Mouse (Mus musculus): ENCODE data around the gene Magi2. TPM values are rescaled to one million over a fixed set of nuclear protein-coding genes. Genes with fewer than 3 reads are reported as not detected.

Magi2 gene
- polyA plus RNA-seq, 1 experiment: 0.79 TPM

DNA sequence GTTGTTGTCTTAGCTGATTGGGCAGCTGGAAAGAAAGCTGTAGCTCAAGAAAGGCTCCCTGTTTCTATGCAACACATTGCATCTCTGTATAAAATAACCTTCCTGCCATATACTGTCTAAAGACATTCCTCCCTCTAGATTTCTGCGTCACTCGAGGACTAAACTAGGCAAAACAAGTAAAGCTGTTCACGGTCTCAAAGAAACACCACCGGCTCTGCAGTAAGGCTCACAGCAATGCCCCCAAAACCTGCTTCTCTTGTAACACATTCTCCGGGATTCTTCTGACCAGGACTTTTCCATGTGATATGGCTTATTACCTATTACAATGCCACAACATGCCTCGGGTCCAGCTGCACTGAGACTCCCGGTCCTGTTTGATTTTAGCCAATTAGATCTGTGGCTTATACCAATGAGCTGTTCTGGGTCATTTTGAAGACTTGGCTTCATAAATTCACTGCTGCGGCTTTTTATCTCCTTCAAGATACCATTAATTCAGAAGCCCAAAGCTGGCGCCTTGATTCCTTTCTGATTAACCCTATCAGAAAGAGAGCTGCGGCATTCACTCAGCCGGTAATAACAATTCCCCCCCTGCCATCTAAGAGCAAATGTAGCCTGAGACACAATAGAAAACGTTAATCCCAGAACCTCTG lies 520.2 kb downstream of the Magi2 start:
- no peak overlapping the region for H3K4me3 ChIP-seq (ENCODE audit: extremely low read depth, insufficient read depth, insufficient read length)
- no peaks in the 10 kb centered on the region for H3K36me3 ChIP-seq (ENCODE audit: control insufficient read depth, insufficient read depth, low read length)
- no peaks in the 10 kb centered on the region for H3K4me1 ChIP-seq (ENCODE audit: control insufficient read depth, insufficient read depth, insufficient read length)
- H3K27ac ChIP-seq (ENCODE audit: insufficient read depth, low read length): no peak overlapping the region
- WGBS: 84% methylated on average over 12 of the region's 12 CpGs
- DNase-seq (ENCODE audit: low read depth in 1 of 2, low spot score in 2 of 2): no peak
- no peaks in the 10 kb centered on the region for H3K27me3 ChIP-seq (ENCODE audit: control insufficient read depth, insufficient read depth, low read length)
- no peak for TF ChIP-seq CTCF (IDR thresholded peaks at IDR 0.05; ENCODE audit: extremely low read depth, insufficient read depth, insufficient read length, insufficient replicate concordance)
- no peak for TF ChIP-seq POLR2A (IDR thresholded peaks at IDR 0.05; ENCODE audit: low read depth, low read length)

DNA sequence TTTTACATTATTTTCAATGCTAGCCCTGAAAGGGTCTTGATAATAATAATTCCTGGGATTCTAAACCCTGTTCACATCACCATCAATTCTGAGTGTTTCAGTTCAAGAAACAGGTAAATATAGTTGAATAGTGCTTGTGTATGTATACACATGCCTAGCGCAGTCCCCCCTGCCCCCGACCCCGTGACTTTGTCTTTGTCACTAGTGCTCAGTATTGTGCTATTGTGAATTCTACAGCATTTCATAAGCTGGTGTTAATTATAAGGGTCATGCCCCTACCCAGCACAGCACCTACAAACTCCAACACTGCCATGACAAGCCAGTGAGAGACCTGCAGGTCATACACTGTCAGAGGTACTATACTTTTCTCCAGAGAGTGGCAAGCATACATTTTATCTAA lies 520.8 kb downstream of the Magi2 start:
- 91% methylated on average over 3 of the region's 3 CpGs for WGBS
- no peak overlapping the region for H3K27ac ChIP-seq (ENCODE audit: insufficient read depth, low read length)
- H3K4me3 ChIP-seq (ENCODE audit: extremely low read depth, insufficient read depth, insufficient read length): no peak overlapping the region
- H3K4me1 ChIP-seq (ENCODE audit: control insufficient read depth, insufficient read depth, insufficient read length): no peaks in the 10 kb centered on the region
- H3K36me3 ChIP-seq (ENCODE audit: control insufficient read depth, insufficient read depth, low read length): no peaks in the 10 kb centered on the region
- no peak for DNase-seq (ENCODE audit: low read depth in 1 of 2, low spot score in 2 of 2)
- no peaks in the 10 kb centered on the region for H3K27me3 ChIP-seq (ENCODE audit: control insufficient read depth, insufficient read depth, low read length)
- TF ChIP-seq CTCF (IDR thresholded peaks at IDR 0.05; ENCODE audit: extremely low read depth, insufficient read depth, insufficient read length, insufficient replicate concordance) (no peak), POLR2A (IDR thresholded peaks at IDR 0.05; ENCODE audit: low read depth, low read length) (no peak)

- 81% methylated on average over 1 of the region's 1 CpGs for WGBS
- TF ChIP-seq POLR2A (IDR thresholded peaks at IDR 0.05; ENCODE audit: low read depth, low read length) (no peak), CTCF (IDR thresholded peaks at IDR 0.05; ENCODE audit: extremely low read depth, insufficient read depth, insufficient read length, insufficient replicate concordance) (no peak)
- Histone ChIP-seq H3K27ac (ENCODE audit: insufficient read depth, low read length) (no peak overlapping the region), H3K4me3 (ENCODE audit: extremely low read depth, insufficient read depth, insufficient read length) (no peak overlapping the region), H3K4me1 (ENCODE audit: control insufficient read depth, insufficient read depth, insufficient read length) (no peaks in the 10 kb centered on the region), H3K36me3 (ENCODE audit: control insufficient read depth, insufficient read depth, low read length) (no peaks in the 10 kb centered on the region), H3K27me3 (ENCODE audit: control insufficient read depth, insufficient read depth, low read length) (no peaks in the 10 kb centered on the region)
- DNase-seq (ENCODE audit: low read depth in 1 of 2, low spot score in 2 of 2): no peak
These were observed 552.4 kb downstream of the Magi2 start for GRCm38 (mm10) chr5:19779224-19779623.

- Histone ChIP-seq H3K27ac (ENCODE audit: insufficient read depth, low read length) (no peak overlapping the region), H3K27me3 (ENCODE audit: control insufficient read depth, insufficient read depth, low read length) (no peaks in the 10 kb centered on the region), H3K4me3 (ENCODE audit: extremely low read depth, insufficient read depth, insufficient read length) (no peak overlapping the region), H3K4me1 (ENCODE audit: control insufficient read depth, insufficient read depth, insufficient read length) (no peaks in the 10 kb centered on the region), H3K36me3 (ENCODE audit: control insufficient read depth, insufficient read depth, low read length) (no peaks in the 10 kb centered on the region)
- 93% methylated on average over 2 of the region's 2 CpGs for WGBS
- no peak for DNase-seq (ENCODE audit: low read depth in 1 of 2, low spot score in 2 of 2)
- no peak for TF ChIP-seq POLR2A (IDR thresholded peaks at IDR 0.05; ENCODE audit: low read depth, low read length)
- TF ChIP-seq CTCF (IDR thresholded peaks at IDR 0.05; ENCODE audit: extremely low read depth, insufficient read depth, insufficient read length, insufficient replicate concordance): no peak
These were observed 553.2 kb downstream of the Magi2 start for GRCm38 (mm10) chr5:19780076-19780475.

DNA sequence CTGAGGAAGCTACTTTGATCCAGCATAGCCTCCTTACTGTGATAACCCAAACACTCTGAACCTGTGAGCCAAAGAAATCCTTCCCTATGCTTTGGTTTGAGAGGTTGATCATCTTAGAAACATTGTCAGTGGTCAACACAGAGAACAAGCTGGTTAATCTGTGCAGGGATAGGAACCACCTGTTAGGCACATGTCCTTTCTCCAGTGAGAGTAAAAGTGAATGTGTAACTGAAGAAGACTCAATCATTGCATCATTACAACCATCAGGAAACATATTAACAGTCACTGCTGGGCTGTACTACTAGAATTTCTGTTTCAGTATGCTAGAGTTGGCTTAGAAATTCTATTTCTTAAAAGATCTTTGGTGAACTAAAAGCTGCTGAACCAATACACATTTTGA lies 558.5 kb downstream of the Magi2 start:
- no peak for DNase-seq (ENCODE audit: low read depth in 1 of 2, low spot score in 2 of 2)
- H3K4me1 ChIP-seq (ENCODE audit: control insufficient read depth, insufficient read depth, insufficient read length): no peaks in the 10 kb centered on the region
- H3K27ac ChIP-seq (ENCODE audit: insufficient read depth, low read length): no peak overlapping the region
- no peak overlapping the region for H3K4me3 ChIP-seq (ENCODE audit: extremely low read depth, insufficient read depth, insufficient read length)
- no peaks in the 10 kb centered on the region for H3K27me3 ChIP-seq (ENCODE audit: control insufficient read depth, insufficient read depth, low read length)
- H3K36me3 ChIP-seq (ENCODE audit: control insufficient read depth, insufficient read depth, low read length): no peaks in the 10 kb centered on the region
- TF ChIP-seq CTCF (IDR thresholded peaks at IDR 0.05; ENCODE audit: extremely low read depth, insufficient read depth, insufficient read length, insufficient replicate concordance): no peak

DNA sequence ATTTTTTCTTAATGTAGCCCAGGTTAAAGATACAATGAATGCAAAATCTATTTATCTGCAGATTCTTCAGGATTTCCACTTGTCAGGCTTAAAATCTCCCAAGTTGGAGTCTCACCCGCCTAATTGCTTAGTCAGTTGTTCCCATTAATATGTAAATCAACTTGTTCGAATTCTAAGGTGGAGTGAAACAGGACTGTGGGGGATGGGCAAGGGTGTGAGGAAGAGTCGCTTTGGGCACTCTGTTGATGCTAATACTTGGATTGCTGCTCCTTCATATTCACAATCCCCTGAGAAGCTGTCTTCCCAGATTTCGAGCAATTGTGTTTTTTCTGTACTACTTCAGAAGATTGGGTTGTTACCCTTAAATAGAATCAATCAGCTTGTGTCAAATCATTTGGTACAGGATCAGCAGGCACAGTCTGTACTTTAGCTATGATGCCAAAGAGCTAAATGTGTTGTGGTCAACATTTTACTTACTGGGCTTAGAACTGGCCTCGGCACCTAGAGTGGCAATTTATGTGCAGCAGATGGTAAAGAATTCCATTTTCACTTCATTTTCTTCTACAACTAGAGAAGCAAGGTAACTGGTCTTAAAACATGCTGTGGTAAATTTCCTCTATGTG lies 560.8 kb downstream of the Magi2 start:
- Histone ChIP-seq H3K27me3 (ENCODE audit: control insufficient read depth, insufficient read depth, low read length) (no peaks in the 10 kb centered on the region), H3K36me3 (ENCODE audit: control insufficient read depth, insufficient read depth, low read length) (no peaks in the 10 kb centered on the region), H3K4me3 (ENCODE audit: extremely low read depth, insufficient read depth, insufficient read length) (no peak overlapping the region), H3K4me1 (ENCODE audit: control insufficient read depth, insufficient read depth, insufficient read length) (no peaks in the 10 kb centered on the region), H3K27ac (ENCODE audit: insufficient read depth, low read length) (no peak overlapping the region)
- WGBS: 70% methylated on average over 5 of the region's 5 CpGs
- no peak for DNase-seq (ENCODE audit: low read depth in 1 of 2, low spot score in 2 of 2)
- no peak for TF ChIP-seq CTCF (IDR thresholded peaks at IDR 0.05; ENCODE audit: extremely low read depth, insufficient read depth, insufficient read length, insufficient replicate concordance)
- TF ChIP-seq POLR2A (IDR thresholded peaks at IDR 0.05; ENCODE audit: low read depth, low read length): no peak

DNA sequence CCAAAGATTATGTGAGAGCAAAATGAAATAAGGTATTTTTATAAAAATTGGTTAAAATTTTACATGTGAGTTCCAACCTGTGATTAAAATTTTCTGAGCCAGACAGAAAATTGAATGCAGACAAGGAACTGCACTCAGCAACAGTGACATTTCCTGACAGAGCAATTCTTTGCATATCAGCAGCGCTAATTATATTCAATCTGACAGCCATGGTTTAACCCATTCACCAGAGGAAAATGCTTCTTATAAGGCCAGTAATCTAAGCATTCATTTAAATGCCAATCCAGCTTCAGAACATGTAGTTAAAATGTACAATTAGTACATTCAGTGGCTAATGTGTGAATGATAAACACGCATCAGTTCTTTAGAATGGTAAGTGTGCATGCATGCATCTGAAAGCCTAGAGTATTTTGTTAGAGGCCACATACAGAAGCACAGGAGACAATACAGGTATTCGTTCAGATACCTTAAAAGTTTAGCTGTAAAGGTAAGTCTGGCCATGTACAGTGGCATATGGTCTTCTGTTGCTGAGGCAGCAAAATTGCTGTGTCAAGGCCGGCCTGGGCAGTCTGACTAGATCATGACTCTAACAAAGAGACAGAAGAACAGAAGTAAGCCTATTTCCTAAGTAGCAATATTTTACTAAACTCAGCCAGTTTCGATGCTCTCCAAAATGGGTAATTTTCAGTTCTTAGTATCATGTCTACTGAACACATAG lies 576.4 kb downstream of the Magi2 start:
- Histone ChIP-seq H3K4me1 (ENCODE audit: control insufficient read depth, insufficient read depth, insufficient read length) (no peaks in the 10 kb centered on the region), H3K36me3 (ENCODE audit: control insufficient read depth, insufficient read depth, low read length) (no peaks in the 10 kb centered on the region), H3K27me3 (ENCODE audit: control insufficient read depth, insufficient read depth, low read length) (no peaks in the 10 kb centered on the region), H3K27ac (ENCODE audit: insufficient read depth, low read length) (no peak overlapping the region), H3K4me3 (ENCODE audit: extremely low read depth, insufficient read depth, insufficient read length) (no peak overlapping the region)
- TF ChIP-seq POLR2A (IDR thresholded peaks at IDR 0.05; ENCODE audit: low read depth, low read length): no peak
- no peak for TF ChIP-seq CTCF (IDR thresholded peaks at IDR 0.05; ENCODE audit: extremely low read depth, insufficient read depth, insufficient read length, insufficient replicate concordance)
- 94% methylated on average over 5 of the region's 5 CpGs for WGBS
- no peak for DNase-seq (ENCODE audit: low read depth in 1 of 2, low spot score in 2 of 2)
